Mouse (Mus musculus) hindbrain, embryonic 16.5 days (tissue): ENCODE measurements around the gene Ezr. TPM values are rescaled to one million over a fixed set of nuclear protein-coding genes. Genes with fewer than 3 reads are reported as not detected.

Experiments used
- ATAC-seq: fragments of 200-750 bp; cut with Nextera tagmentation; 2 replicates; pipeline ENCODE4 v1.8.0; 2017; ENCODE audit warnings: moderate TSS enrichment, moderate library complexity
- H3K27ac ChIP-seq: fragments of 300-500 bp; sonication (generic); 2 replicates; pipeline ENCODE4 v1.5.1; 2014; ENCODE audit warnings: low read depth, mild to moderate bottlenecking, control low read depth, low read length, moderate library complexity
- H3K27me3 ChIP-seq: fragments of 300-500 bp; sonication (generic); replicated peaks from 2 replicates; pipeline ENCODE4 v1.6.1; 2014; ENCODE audit warnings: low read length; ENCODE audit not compliant: control insufficient read depth, insufficient read depth
- H3K36me3 ChIP-seq: fragments of 300-500 bp; sonication (generic); 2 replicates; pipeline ENCODE4 v1.6.1; 2014; ENCODE audit warnings: mild to moderate bottlenecking, low read length, moderate library complexity, mixed read lengths; ENCODE audit not compliant: control insufficient read depth, insufficient read depth
- H3K4me1 ChIP-seq: fragments of 300-500 bp; sonication (generic); 2 replicates; pipeline ENCODE4 v1.6.1; 2014; ENCODE audit warnings: low read depth, low read length; ENCODE audit not compliant: control insufficient read depth, insufficient read depth
- H3K4me2 ChIP-seq: fragments of 300-500 bp; sonication (generic); 2 replicates; pipeline ENCODE4 v1.6.1; 2014; ENCODE audit warnings: mild to moderate bottlenecking, low read length, control low read depth, moderate library complexity
- H3K4me3 ChIP-seq: fragments of 300-500 bp; sonication (generic); 2 replicates; pipeline ENCODE4 v1.5.1; 2014; ENCODE audit warnings: mild to moderate bottlenecking, low read length, control low read depth, moderate library complexity
- H3K9ac ChIP-seq: fragments of 300-500 bp; sonication (generic); 2 replicates; pipeline ENCODE4 v1.6.1; 2014; ENCODE audit warnings: low read depth, mild to moderate bottlenecking, control low read depth, low read length, moderate library complexity
- H3K9me3 ChIP-seq: fragments of 300-500 bp; sonication (generic); 2 replicates; pipeline ENCODE4 v1.6.1; 2014; ENCODE audit warnings: mild to moderate bottlenecking, low read length, moderate library complexity; ENCODE audit not compliant: control insufficient read depth
- WGBS: fragments of 180-500 bp; shearing (Covaris S2); extraction: QIAGEN DNeasy Blood & Tissue Kit; methylation state at CpG from one replicate; pipeline ENCODE4 v1.1.7; 2014; 5-methylcytosine and 5-hydroxymethylcytosine counted together
- polyA plus RNA-seq: library from polyadenylated mRNA; unstranded; fragments of >200 nt; fragmentation: Nextera tagmentation; extraction: Ambion mirVana; gene quantifications from 2 replicates; pipeline ENCODE4 v1.2.1, GENCODE M21; 2015

Gene Ezr
- polyA plus RNA-seq = 69.9 and 73.3 TPM in 2 replicates

DNA sequence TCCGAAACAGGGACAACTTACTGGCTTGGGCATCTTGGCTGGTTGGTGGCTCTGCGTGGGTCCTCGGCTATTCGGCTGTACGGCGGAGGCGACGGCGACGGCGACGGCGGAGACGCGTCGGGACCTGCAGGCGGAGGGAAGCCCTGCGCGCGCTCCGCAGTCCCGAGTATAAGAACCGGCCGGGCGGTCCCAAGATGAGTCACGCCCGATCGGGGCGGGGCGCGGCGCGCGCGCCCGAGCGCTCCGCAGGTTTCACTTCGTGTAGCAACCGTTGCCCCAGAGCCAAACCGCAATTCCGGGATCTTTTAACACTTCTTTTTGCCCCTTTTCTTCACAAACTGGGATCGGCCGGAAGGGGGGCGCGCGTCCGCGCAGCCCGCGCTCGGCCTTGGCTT, at the start of gene Ezr:
Gene Ezr, minus strand, starts transcription at position 174 of the 395 bp plus-strand sequence.
- H3K4me2 ChIP-seq = peak within 1 kb of the TSS; percentile 96
- H3K4me3 ChIP-seq = peak within 1 kb of the TSS; percentile 69
- H3K27ac ChIP-seq = peak within 1 kb of the TSS; percentile 69
- no peaks in the 10 kb centered on the region for H3K9me3 ChIP-seq
- peaks cover 16% of the 10 kb centered on the region for H3K4me1 ChIP-seq
- peak; percentile 80 for ATAC-seq
- 1% methylated on average over 43 of the region's 52 CpGs for whole genome bisulfite sequencing
- H3K27me3 ChIP-seq = peaks cover 6% of the 10 kb centered on the region
- H3K9ac ChIP-seq = peak within 1 kb of the TSS; percentile 75
- H3K36me3 ChIP-seq = no peaks in the 10 kb centered on the region

DNA sequence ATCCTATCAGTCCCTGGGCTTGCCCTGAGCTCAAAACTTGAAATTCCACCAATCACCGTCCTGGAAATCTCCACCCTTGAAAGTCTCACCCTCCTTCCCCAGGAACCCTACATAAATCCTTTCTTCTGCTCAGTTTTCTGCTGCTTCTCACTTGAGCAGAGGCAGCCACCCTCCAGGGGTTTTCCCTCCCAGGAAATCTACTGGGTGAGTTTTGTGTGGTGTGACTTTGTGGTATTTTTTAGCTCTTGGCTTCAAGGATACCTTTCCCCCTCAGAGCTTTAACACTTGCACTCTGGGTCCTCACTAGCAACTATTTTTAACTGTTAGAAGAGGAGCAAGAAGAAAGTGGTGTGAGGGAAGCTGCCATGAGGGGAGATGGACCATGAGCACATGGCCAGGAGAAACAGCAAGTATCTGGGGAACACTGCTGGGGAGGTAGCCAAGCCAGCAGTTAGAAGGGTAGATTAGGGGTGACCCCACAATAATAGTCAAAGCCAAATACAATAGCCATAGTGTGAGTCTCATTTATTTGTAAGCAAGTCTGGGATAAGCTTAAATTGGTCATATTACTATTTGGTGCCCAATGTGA, 47.5 kb upstream of the Ezr start:
- H3K4me2 ChIP-seq = no peak overlapping the region
- WGBS = 74% methylated on average over 1 of the region's 1 CpGs
- ATAC-seq = no peak

DNA sequence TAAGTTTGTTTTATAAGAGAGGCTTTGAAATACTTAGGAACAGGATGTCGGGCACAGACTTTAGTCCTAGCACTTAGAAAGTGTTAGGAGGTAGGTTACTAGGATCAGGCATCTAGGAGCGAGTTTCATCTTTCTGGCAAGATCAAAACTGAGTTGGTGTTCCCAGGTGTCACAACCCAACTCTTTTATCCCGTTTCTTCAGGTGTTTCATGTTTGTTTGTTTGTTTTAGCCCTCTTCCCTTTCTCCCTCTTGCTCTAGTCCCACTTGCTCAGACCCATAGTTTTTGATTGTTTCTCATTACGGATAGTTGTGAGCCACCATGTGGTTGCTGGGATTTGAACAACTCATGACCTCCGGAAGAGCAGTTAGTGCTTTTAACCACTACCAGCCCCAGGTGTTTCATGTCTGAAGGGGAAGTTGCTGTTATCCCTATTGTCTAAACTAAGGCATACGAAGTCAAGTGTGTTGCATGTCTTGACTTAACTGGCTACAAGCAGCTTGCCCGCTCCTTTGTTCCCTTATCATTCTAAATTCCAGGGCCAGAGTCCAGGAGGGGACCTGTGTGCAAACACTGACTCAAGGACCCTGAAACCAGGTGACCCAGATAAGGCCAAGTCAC, 46.1 kb upstream of the Ezr start:
- Histone ChIP-seq H3K9me3 (no peaks in the 10 kb centered on the region), H3K27me3 (no peaks in the 10 kb centered on the region; the same call in 1 of the 2 replicates), H3K27ac (peak overlapping the region; percentile 98), H3K4me2 (peak overlapping the region; percentile 87), H3K9ac (peak overlapping the region; percentile 79), H3K36me3 (no peaks in the 10 kb centered on the region), H3K4me3 (peak overlapping the region; percentile 66), H3K4me1 (peaks cover 4% of the 10 kb centered on the region; the same call in 1 of the 2 replicates)
- no peak for ATAC-seq
- 76% methylated on average over 7 of the region's 7 CpGs for WGBS

More for the DNA sequence above, 47.5 kb upstream of the Ezr start:
- peaks cover 4% of the 10 kb centered on the region; the same call in 1 of the 2 replicates for H3K4me1 ChIP-seq
- no peak overlapping the region for H3K27ac ChIP-seq
- no peaks in the 10 kb centered on the region for H3K9me3 ChIP-seq
- H3K36me3 ChIP-seq = no peaks in the 10 kb centered on the region
- no peaks in the 10 kb centered on the region; the same call in 1 of the 2 replicates for H3K27me3 ChIP-seq
- H3K4me3 ChIP-seq = no peak overlapping the region
- no peak overlapping the region for H3K9ac ChIP-seq

DNA sequence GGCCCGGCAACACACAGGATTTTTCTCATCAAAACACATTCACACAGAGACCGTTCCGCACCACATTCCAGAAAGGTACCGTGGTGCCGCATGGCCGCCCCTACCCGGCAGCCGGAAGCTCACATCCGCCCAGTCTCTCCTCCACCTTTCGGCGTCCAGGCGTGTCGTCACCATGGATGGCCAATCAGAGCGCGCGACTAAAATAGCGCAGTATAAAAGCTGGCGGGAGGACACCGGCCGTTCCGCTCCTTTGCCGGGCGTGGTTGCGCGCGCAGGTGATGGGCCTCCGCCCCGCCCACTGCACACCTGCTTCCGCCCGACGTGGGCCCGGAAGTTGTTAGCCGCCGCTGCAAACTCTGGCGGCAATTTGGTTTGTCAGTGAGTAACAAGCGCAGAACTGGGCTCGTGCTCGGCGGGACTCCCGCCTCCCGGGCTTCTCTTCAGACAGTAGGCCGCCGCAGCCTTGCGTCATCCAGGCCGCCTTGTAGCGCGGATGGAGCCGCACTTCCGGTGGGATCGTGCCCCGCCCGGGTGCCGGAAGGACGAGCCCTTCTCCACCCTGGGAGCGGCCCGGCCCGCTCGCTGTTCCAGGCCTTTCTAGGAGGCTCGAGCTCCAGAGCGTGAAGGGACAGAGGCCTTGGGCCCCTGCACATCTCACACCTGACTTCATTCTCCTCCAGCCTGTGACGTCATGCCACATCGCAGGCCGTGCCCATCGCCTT, 45.3 kb upstream of the Ezr start:
- Histone ChIP-seq H3K4me3 (peak overlapping the region; percentile 66), H3K9ac (peak overlapping the region; percentile 79), H3K27ac (peak overlapping the region; percentile 98), H3K9me3 (no peaks in the 10 kb centered on the region), H3K4me2 (peak overlapping the region; percentile 87), H3K27me3 (no peaks in the 10 kb centered on the region; the same call in 1 of the 2 replicates), H3K4me1 (peaks cover 4% of the 10 kb centered on the region; the same call in 1 of the 2 replicates), H3K36me3 (no peaks in the 10 kb centered on the region)
- peak; percentile 98 for ATAC-seq
- WGBS = 1% methylated on average over 50 of the region's 64 CpGs

DNA sequence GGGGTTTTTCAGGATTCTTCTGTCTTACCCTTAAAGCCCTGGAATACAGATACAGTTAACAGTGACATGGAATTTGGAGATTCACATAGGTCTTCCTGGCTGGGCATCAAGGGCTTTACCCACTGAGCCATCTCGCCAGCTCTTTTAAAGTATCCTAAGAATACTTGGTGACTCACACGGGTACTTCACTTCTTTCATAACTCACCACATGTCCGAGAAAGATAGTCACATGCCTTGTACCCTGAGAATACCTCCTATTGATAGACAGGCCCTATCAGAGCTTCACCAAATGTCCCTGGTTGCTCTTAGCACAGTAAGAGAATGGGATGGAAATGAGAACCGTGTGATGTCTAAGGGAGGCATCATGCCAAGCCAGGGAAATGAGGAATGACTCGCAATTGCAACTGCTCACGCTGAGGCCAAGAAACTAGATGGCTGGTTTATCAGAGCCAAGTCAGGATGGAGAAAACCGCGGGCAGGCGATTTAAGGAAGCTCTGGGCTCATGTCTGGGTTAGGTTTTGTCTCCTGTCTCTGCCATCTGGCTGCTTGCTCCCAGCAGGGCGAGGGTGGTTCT, 44.7 kb upstream of the Ezr start:
- H3K27me3 ChIP-seq = no peaks in the 10 kb centered on the region; the same call in 1 of the 2 replicates
- ATAC-seq = peak; percentile 71
- 28% methylated on average over 10 of the region's 10 CpGs for WGBS
- peak overlapping the region; percentile 66 for H3K4me3 ChIP-seq
- peak overlapping the region; percentile 98 for H3K27ac ChIP-seq
- peak overlapping the region; percentile 79 for H3K9ac ChIP-seq
- no peaks in the 10 kb centered on the region for H3K36me3 ChIP-seq
- peak overlapping the region; percentile 87 for H3K4me2 ChIP-seq
- no peaks in the 10 kb centered on the region for H3K9me3 ChIP-seq
- peaks cover 4% of the 10 kb centered on the region; the same call in 1 of the 2 replicates for H3K4me1 ChIP-seq

DNA sequence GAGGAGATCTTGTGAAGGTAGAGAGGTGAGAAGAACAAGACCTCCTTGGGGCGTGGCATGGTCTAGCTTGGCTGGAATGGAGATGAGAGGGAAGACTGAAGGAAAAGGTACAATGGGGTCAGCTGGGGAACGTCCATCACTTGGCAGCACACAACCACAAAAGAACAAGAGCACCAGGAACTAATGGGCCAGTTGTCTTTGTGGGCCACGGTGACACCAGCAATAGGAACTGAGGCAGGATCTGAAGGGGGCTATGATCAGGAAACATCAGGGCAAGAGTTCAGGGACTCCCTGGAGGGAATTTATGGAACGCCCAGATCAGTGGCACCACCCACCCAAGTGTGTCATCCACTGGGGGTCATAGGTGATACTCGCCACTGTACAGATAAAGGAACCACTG, 34.2 kb upstream of the Ezr start:
- H3K4me3 ChIP-seq = no peak overlapping the region
- H3K27ac ChIP-seq = no peak overlapping the region
- 82% methylated on average over 5 of the region's 5 CpGs for WGBS
- H3K36me3 ChIP-seq = no peaks in the 10 kb centered on the region
- H3K9me3 ChIP-seq = no peaks in the 10 kb centered on the region
- no peak overlapping the region for H3K9ac ChIP-seq
- no peak for ATAC-seq
- no peaks in the 10 kb centered on the region; the same call in 1 of the 2 replicates for H3K4me1 ChIP-seq
- no peaks in the 10 kb centered on the region for H3K27me3 ChIP-seq
- H3K4me2 ChIP-seq = no peak overlapping the region

DNA sequence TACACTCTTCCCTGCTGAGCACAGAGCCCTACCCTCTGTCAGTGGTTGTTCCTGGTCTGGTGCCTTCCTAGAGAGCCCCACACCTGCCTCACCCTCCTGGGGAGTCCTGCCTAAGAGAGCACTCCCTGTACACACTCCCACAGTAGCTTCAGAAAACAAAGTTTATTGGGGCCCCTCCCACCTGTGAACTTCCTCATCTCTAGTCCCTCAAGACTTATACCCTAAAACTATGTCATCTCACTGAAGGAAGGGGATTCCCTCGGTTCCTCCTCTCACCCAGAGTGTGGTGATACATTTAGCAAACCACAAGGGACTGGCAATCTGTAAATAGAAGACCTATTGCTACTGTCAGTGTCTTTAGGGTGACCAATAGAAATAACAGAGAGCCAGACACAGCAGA, 33.6 kb upstream of the Ezr start:
- no peak overlapping the region for H3K27ac ChIP-seq
- no peaks in the 10 kb centered on the region for H3K36me3 ChIP-seq
- no peak overlapping the region for H3K9ac ChIP-seq
- H3K27me3 ChIP-seq = no peaks in the 10 kb centered on the region
- H3K9me3 ChIP-seq = no peaks in the 10 kb centered on the region
- H3K4me1 ChIP-seq = no peaks in the 10 kb centered on the region; the same call in 1 of the 2 replicates
- no peak for ATAC-seq
- no peak overlapping the region for H3K4me2 ChIP-seq
- 75% methylated on average over 1 of the region's 1 CpGs for WGBS
- H3K4me3 ChIP-seq = no peak overlapping the region

DNA sequence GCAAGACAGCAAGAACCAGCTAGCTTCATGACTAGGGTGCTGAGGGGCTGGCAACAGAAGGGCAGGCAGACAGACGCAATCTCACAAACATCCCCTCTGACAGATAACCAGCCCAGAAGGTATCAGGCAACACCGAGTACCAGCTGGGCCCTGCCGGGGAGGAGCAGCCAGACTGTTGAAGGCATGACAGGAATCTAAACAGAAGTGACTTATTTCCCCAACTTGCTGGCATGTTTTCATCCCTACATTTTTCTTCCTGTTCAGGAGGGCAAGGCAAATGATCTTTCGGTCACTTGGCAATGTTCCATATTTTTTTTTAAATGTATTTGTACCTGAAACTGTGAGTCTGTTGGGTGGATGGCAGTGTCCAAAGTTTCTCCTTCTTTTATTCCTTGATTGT, 32.1 kb upstream of the Ezr start:
- no peaks in the 10 kb centered on the region for H3K36me3 ChIP-seq
- no peak for ATAC-seq
- H3K4me2 ChIP-seq = no peak overlapping the region
- no peak overlapping the region for H3K9ac ChIP-seq
- H3K9me3 ChIP-seq = no peaks in the 10 kb centered on the region
- 41% methylated on average over 4 of the region's 4 CpGs for WGBS
- H3K4me3 ChIP-seq = no peak overlapping the region
- no peak overlapping the region for H3K27ac ChIP-seq
- no peaks in the 10 kb centered on the region for H3K27me3 ChIP-seq
- H3K4me1 ChIP-seq = no peaks in the 10 kb centered on the region; the same call in 1 of the 2 replicates

DNA sequence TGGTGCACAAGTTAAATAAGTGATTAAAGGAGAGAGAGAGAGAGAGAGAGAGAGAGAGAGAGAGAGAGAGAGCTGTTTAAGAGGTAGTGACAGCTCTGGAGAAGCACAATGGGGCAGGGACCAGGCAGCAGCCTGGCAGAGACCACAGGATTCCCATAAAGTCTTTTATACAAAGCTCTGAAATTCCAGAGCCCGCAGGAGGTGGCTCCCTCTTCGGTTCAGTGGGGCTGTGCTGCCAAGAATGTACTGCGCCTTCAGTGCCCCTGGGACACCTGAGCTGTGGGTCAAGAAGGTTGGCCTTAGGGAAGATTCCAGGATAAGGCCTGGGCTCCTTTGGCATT, 30.2 kb upstream of the Ezr start:
- Histone ChIP-seq H3K4me3 (no peak overlapping the region), H3K36me3 (no peaks in the 10 kb centered on the region), H3K4me1 (no peaks in the 10 kb centered on the region; the same call in 1 of the 2 replicates), H3K27me3 (no peaks in the 10 kb centered on the region), H3K9ac (no peak overlapping the region), H3K4me2 (no peak overlapping the region), H3K9me3 (no peaks in the 10 kb centered on the region), H3K27ac (no peak overlapping the region)
- WGBS = 7% methylated on average over 3 of the region's 3 CpGs
- no peak for ATAC-seq
